Mouse (Mus musculus) CH12.LX (cell line): Measurements from ENCODE around the gene Lrfn4. TPM values are rescaled to one million over a fixed set of nuclear protein-coding genes. Genes with fewer than 3 reads are reported as not detected.

Experiments
- DNase-seq: peaks from one replicate; pipeline ENCODE4 v3.0.0-alpha.2; 2013; ENCODE audit errors: extremely low read depth
- H3K27ac ChIP-seq: 2 replicates; pipeline ENCODE4 v1.5.1; 2012; ENCODE audit warnings: low read depth, mild to moderate bottlenecking, control low read depth, moderate library complexity; ENCODE audit not compliant: insufficient read depth
- H3K27me3 ChIP-seq: replicated peaks from 2 replicates; pipeline ENCODE3; 2012; ENCODE audit warnings: inconsistent platforms
- H3K36me3 ChIP-seq, 2 experiments: replicated peaks in 1 of 2; 2 replicates each; pipeline versions ENCODE3 to v1.6.1; 2012; ENCODE audit warnings: inconsistent platforms in 1 of 2, low read length in 1 of 2, mild to moderate bottlenecking in 1 of 2, mixed read lengths in 1 of 2, moderate library complexity in 1 of 2; ENCODE audit not compliant: control insufficient read depth in 1 of 2, insufficient read depth in 1 of 2
- H3K4me1 ChIP-seq, 2 experiments: 2 replicates each; pipeline ENCODE4 v1.6.1; 2012; ENCODE audit warnings: inconsistent platforms in 1 of 2, moderate library complexity in 1 of 2; ENCODE audit not compliant: insufficient read depth in 2 of 2, control insufficient read depth in 1 of 2
- H3K4me2 ChIP-seq: 2 replicates; pipeline ENCODE4 v1.6.1; 2012; ENCODE audit warnings: low read depth, mild to moderate bottlenecking, control low read depth; ENCODE audit not compliant: poor library complexity, insufficient read depth, severe bottlenecking
- H3K4me3 ChIP-seq, 3 experiments: fragments of 150-350 bp in 1 of 3; sonication (generic) in 1 of 3; replicated peaks in 1 of 3; 2 replicates each; pipeline versions ENCODE3 to v1.5.1; 2011 to 2012; ENCODE audit warnings: low read depth in 2 of 3, low read length in 2 of 3, mild to moderate bottlenecking in 2 of 3, moderate library complexity in 2 of 3, control low read depth in 1 of 3, improper control_type of control experiment in 1 of 3, inconsistent platforms in 1 of 3, mixed read lengths in 1 of 3; ENCODE audit not compliant: poor library complexity in 1 of 3
- H3K79me2 ChIP-seq: replicated peaks from 2 replicates; pipeline ENCODE4 v1.6.1; 2012; ENCODE audit warnings: mild to moderate bottlenecking, moderate library complexity; ENCODE audit not compliant: control insufficient read depth, poor library complexity, insufficient read depth, severe bottlenecking; ENCODE audit errors: extremely low read depth
- H3K9ac ChIP-seq: 2 replicates; pipeline ENCODE4 v1.6.1; 2012; ENCODE audit warnings: low read depth, mild to moderate bottlenecking, control low read depth, moderate library complexity; ENCODE audit not compliant: insufficient read depth
- H3K9me3 ChIP-seq: replicated peaks from 2 replicates; pipeline ENCODE3; 2012; ENCODE audit warnings: low read length, inconsistent platforms, mixed read lengths
- BHLHE40 ChIP-seq: IDR thresholded peaks from 2 replicates; pipeline ENCODE4 v1.6.1; 2011; ENCODE audit warnings: mild to moderate bottlenecking, low read depth, low read length, improper control_type of control experiment
- CHD1 ChIP-seq: IDR thresholded peaks from 2 replicates; pipeline ENCODE4 v1.6.1; 2012; ENCODE audit warnings: low read depth, low read length, improper control_type of control experiment, inconsistent platforms
- CHD2 ChIP-seq: IDR thresholded peaks from 2 replicates; pipeline ENCODE4 v1.6.1; 2011; ENCODE audit warnings: low read length, improper control_type of control experiment
- CTCF ChIP-seq, 2 experiments: IDR thresholded peaks in 1 of 2; conservative IDR thresholded peaks in 1 of 2; 2 replicates each; pipeline ENCODE4 v1.5.1; 2011 to 2012; ENCODE audit warnings: low read depth in 2 of 2, low read length in 2 of 2, improper control_type of control experiment in 1 of 2, inconsistent platforms in 1 of 2, mild to moderate bottlenecking in 1 of 2, moderate library complexity in 1 of 2
- ELF1 ChIP-seq: IDR thresholded peaks from 2 replicates; pipeline ENCODE4 v1.6.1; 2014; ENCODE audit warnings: low read depth, mild to moderate bottlenecking, inconsistent platforms, low read length, improper control_type of control experiment
- ETS1 ChIP-seq: conservative IDR thresholded peaks from 2 replicates; pipeline ENCODE4 v1.6.1; 2012; ENCODE audit warnings: low read depth, mild to moderate bottlenecking, inconsistent platforms, low read length, improper control_type of control experiment, moderate library complexity
- IRF4 ChIP-seq: IDR thresholded peaks from 2 replicates; pipeline ENCODE4 v1.6.1; 2014; ENCODE audit warnings: low read depth, mild to moderate bottlenecking, inconsistent platforms, low read length, improper control_type of control experiment
- JUND ChIP-seq: conservative IDR thresholded peaks from 2 replicates; pipeline ENCODE4 v1.6.1; 2011; ENCODE audit warnings: low read depth, low read length, improper control_type of control experiment
- KAT2A ChIP-seq: IDR thresholded peaks from 2 replicates; pipeline ENCODE4 v1.6.1; 2012; ENCODE audit warnings: low read length, improper control_type of control experiment, inconsistent platforms; ENCODE audit not compliant: insufficient replicate concordance
- MAFK ChIP-seq: IDR thresholded peaks from 2 replicates; pipeline ENCODE4 v1.6.1; 2011; ENCODE audit warnings: low read length, improper control_type of control experiment; ENCODE audit not compliant: insufficient replicate concordance
- MAZ ChIP-seq: IDR thresholded peaks from 2 replicates; pipeline ENCODE4 v1.6.1; 2012; ENCODE audit warnings: low read depth, mild to moderate bottlenecking, inconsistent platforms, low read length, improper control_type of control experiment, moderate library complexity
- MXI1 ChIP-seq: IDR thresholded peaks from 2 replicates; pipeline ENCODE4 v1.6.1; 2011; ENCODE audit warnings: mild to moderate bottlenecking, low read depth, low read length, improper control_type of control experiment
- MYC ChIP-seq: IDR thresholded peaks from 2 replicates; pipeline ENCODE4 v1.6.1; 2011; ENCODE audit warnings: low read depth, mild to moderate bottlenecking, improper control_type of control experiment, low read length
- NELFE ChIP-seq: IDR thresholded peaks from 2 replicates; pipeline ENCODE4 v1.6.1; 2011; ENCODE audit warnings: low read depth, low read length, improper control_type of control experiment
- NRF1 ChIP-seq: IDR thresholded peaks from 2 replicates; pipeline ENCODE4 v1.6.1; 2014; ENCODE audit warnings: low read depth, mild to moderate bottlenecking, inconsistent platforms, low read length, improper control_type of control experiment, moderate library complexity
- PAX5 ChIP-seq: IDR thresholded peaks from 2 replicates; pipeline ENCODE4 v1.6.1; 2012; ENCODE audit warnings: low read length, inconsistent platforms, mixed read lengths
- POLR2A ChIP-seq: IDR thresholded peaks from 2 replicates; pipeline ENCODE4 v1.6.1; 2011; ENCODE audit warnings: low read depth, mild to moderate bottlenecking, improper control_type of control experiment, low read length
- POLR2AphosphoS2 ChIP-seq: IDR thresholded peaks from 2 replicates; pipeline ENCODE4 v1.6.1; 2011; ENCODE audit warnings: low read depth, low read length, improper control_type of control experiment
- RAD21 ChIP-seq: IDR thresholded peaks from 2 replicates; pipeline ENCODE4 v1.6.1; 2011; ENCODE audit warnings: low read depth, mild to moderate bottlenecking, low read length, improper control_type of control experiment, moderate library complexity
- RCOR1 ChIP-seq: conservative IDR thresholded peaks from 2 replicates; pipeline ENCODE4 v1.6.1; 2012; ENCODE audit warnings: low read depth, mild to moderate bottlenecking, inconsistent platforms, low read length, improper control_type of control experiment
- SIN3A ChIP-seq: IDR thresholded peaks from 2 replicates; pipeline ENCODE4 v1.6.1; 2012; ENCODE audit warnings: low read length, improper control_type of control experiment, inconsistent platforms
- SMC3 ChIP-seq: IDR thresholded peaks from 2 replicates; pipeline ENCODE4 v1.6.1; 2011; ENCODE audit warnings: low read depth, low read length, improper control_type of control experiment
- TBP ChIP-seq: conservative IDR thresholded peaks from 2 replicates; pipeline ENCODE4 v1.6.1; 2011; ENCODE audit warnings: low read depth, low read length, improper control_type of control experiment
- TCF12 ChIP-seq: IDR thresholded peaks from 2 replicates; pipeline ENCODE4 v1.6.1; 2014; ENCODE audit warnings: low read depth, mild to moderate bottlenecking, inconsistent platforms, low read length, improper control_type of control experiment
- USF1 ChIP-seq: IDR thresholded peaks from 2 replicates; pipeline ENCODE4 v1.6.1; 2014; ENCODE audit warnings: low read depth, mild to moderate bottlenecking, inconsistent platforms, low read length, improper control_type of control experiment
- USF2 ChIP-seq: conservative IDR thresholded peaks from 2 replicates; pipeline ENCODE4 v1.6.1; 2011; ENCODE audit warnings: low read depth, low read length, improper control_type of control experiment
- ZC3H11A ChIP-seq: IDR thresholded peaks from 2 replicates; pipeline ENCODE4 v1.6.1; 2012; ENCODE audit warnings: low read depth, mild to moderate bottlenecking, inconsistent platforms, low read length, improper control_type of control experiment
- ZMIZ1 ChIP-seq: IDR thresholded peaks from 2 replicates; pipeline ENCODE4 v1.6.1; 2012; ENCODE audit warnings: low read depth, mild to moderate bottlenecking, inconsistent platforms, low read length, improper control_type of control experiment
- ZNF384 ChIP-seq: IDR thresholded peaks from 2 replicates; pipeline ENCODE4 v1.6.1; 2012; ENCODE audit warnings: low read depth, low read length, improper control_type of control experiment, inconsistent platforms
- dilution Hi-C: fragments of 300-500 bp; cut with MboI; formaldehyde crosslinking; loops from 2 replicates; pipeline ENCODE4 v1.14.3; 2020; ENCODE audit warnings: low sequenced_read_pairs; ENCODE audit not compliant: extremely low pct_unique_long_range_greater_than_20kb, extremely low pct_ligation_motif_present
- in situ Hi-C: fragments of 300-500 bp; cut with MboI; formaldehyde crosslinking; loops from 3 replicates; pipeline ENCODE4 v1.14.3; 2019; ENCODE audit warnings: low sequenced_read_pairs, low pct_ligation_motif_present, low pct_unique_long_range_greater_than_20kb, mixed read lengths
- polyA plus RNA-seq: library from polyadenylated mRNA; unstranded; fragments of >175 nt; gene quantifications from 2 replicates; pipeline ENCODE4 v1.2.1, GENCODE M21; 2012; ENCODE audit warnings: low read depth; ENCODE audit not compliant: insufficient read length
- total RNA-seq, 2 experiments: library from RNA; depleted of rRNA; stranded (reverse); fragments of 300-350 nt in 1 of 2; fragments of >200 nt in 1 of 2; gene quantifications; 2 replicates each; pipeline ENCODE4 v1.2.3; 2012 to 2014

Lrfn4 gene
- total and polyA plus RNA-seq, 3 experiments, result 0.75 to 2.3 (median 1.9) TPM

DNA sequence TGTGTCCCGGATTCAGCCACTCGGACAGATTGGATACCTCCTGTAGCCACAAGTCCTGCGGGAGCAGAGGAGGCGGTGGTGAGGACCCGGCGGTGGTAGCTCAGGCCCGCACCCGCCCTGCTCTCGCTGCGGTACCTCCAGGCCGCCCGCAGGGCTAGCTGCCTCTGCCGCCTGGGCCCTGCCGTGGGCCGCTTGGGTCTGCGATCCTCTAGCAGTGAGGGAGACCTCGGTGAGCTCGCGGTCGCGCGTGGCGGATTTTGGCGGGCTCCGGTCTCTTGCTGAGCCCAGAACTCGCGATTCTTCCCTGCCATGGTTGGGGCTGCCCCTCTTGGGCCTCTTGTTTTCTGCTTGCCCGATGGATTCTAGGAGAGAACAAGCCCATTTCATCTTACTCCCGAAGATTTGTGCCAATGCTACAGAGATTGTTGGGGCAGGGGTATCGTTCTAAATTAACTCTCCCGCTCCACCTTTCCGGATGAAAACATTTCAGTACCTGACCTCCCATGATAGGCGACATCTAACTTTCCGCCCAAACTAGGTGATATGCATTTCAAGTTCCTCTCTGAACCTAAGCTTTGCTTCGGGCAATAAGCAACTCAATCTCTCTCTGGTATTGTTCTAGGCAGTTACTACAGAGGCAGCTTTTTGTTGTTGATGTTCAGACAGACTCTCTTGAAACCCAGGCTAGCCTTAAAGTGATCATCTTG is 10.5 kb upstream of the Lrfn4 start:
- no peak overlapping the region; the same call in 1 of the 2 replicates for H3K27ac ChIP-seq
- in situ Hi-C loops, result loop anchor here (5.0 to 25.0 kb wide), 4 partner anchors 116 to 361 kb away; partner anchors contain the start of genes 2010003K11Rik, Ctsf and Npas4
- peak; percentile 49 for DNase-seq
- H3K9me3 ChIP-seq, result no peaks in the 10 kb centered on the region
- H3K36me3 ChIP-seq, result peaks cover 23 to 35% of the 10 kb centered on the region in 2 experiments
- H3K4me3 ChIP-seq, result peak overlapping the region; percentile 72 to 91 (median 84)
- dilution Hi-C loops, result no loop called here
- peaks cover 10 to 38% of the 10 kb centered on the region in 2 experiments; a peak in 3 of 4 replicates for H3K4me1 ChIP-seq
- H3K9ac ChIP-seq, result peak overlapping the region; percentile 84
- H3K4me2 ChIP-seq, result peak overlapping the region; percentile 72
- no peak for TF ChIP-seq KAT2A
- TF ChIP-seq CHD2, result peak; percentile 65
- no peak; the same call in 1 of the 2 replicates for TF ChIP-seq MYC
- TF ChIP-seq RCOR1, result no peak
- 0 out of 2 replicates have a peak, but pooled peaks have one; percentile 30 for TF ChIP-seq MXI1
- no peak for TF ChIP-seq POLR2AphosphoS2
- no peaks in the 10 kb centered on the region for H3K27me3 ChIP-seq
- no peaks in the 10 kb centered on the region; the same call in 1 of the 2 replicates for H3K79me2 ChIP-seq

- in situ Hi-C loops, result loop anchor here (5.0 to 25.0 kb wide), 4 partner anchors 117 to 362 kb away; partner anchors contain the start of genes 2010003K11Rik, Ctsf and Npas4
- no peaks in the 10 kb centered on the region for H3K9me3 ChIP-seq
- no peaks in the 10 kb centered on the region for H3K27me3 ChIP-seq
- peak; percentile 85 for DNase-seq
- H3K27ac ChIP-seq, result peak within 1 kb of the TSS; percentile 30
- H3K4me1 ChIP-seq, result peaks cover 10 to 42% of the 10 kb centered on the region in 2 experiments; a peak in 3 of 4 replicates
- peak within 1 kb of the TSS; percentile 72 to 91 (median 84) for H3K4me3 ChIP-seq
- no peaks in the 10 kb centered on the region; the same call in 1 of the 2 replicates for H3K79me2 ChIP-seq
- peak within 1 kb of the TSS; percentile 72 for H3K4me2 ChIP-seq
- dilution Hi-C loops, result no loop called here
- peak within 1 kb of the TSS; percentile 84 for H3K9ac ChIP-seq
- H3K36me3 ChIP-seq, result peaks cover 28 to 41% of the 10 kb centered on the region in 2 experiments
- TF ChIP-seq MAFK (no peak), RCOR1 (no peak), CTCF (conservative IDR thresholded peaks at IDR 0.05 in 1 of 2, IDR thresholded peaks at IDR 0.05 in 1 of 2; ENCODE audit: low read depth in 2 of 2, low read length in 2 of 2) (no peak), RAD21 (no peak), ETS1 (no peak), TBP (no peak), NELFE (peak; percentile 88), PAX5 (no peak), TCF12 (peak; percentile 76), MYC (peak; percentile 54; the same call in 1 of the 2 replicates), JUND (no peak), ZNF384 (no peak), ZMIZ1 (peak; percentile 51; the same call in 1 of the 2 replicates), MAZ (peak; percentile 32; the same call in 1 of the 2 replicates), IRF4 (0 out of 2 replicates have a peak, but pooled peaks have one; percentile 31), KAT2A (peak; percentile 54; the same call in 1 of the 2 replicates), USF2 (no peak), CHD2 (no peak; the same call in 1 of the 2 replicates), BHLHE40 (peak; percentile 51; the same call in 1 of the 2 replicates), SMC3 (no peak), POLR2A (peak; percentile 86; the same call in 1 of the 2 replicates), SIN3A (peak; percentile 75), CHD1 (no peak), ZC3H11A (no peak), POLR2AphosphoS2 (no peak), USF1 (no peak), NRF1 (peak; percentile 75), ELF1 (no peak)
These were observed 9.8 kb upstream of the Lrfn4 start, which contains the start of gene Rce1 for GRCm38 (mm10) chr19:4625179-4625828. Rce1 (minus strand) TSS chr19:4625641.
